Mouse (Mus musculus): ENCODE data around the gene Xpr1.

DNA sequence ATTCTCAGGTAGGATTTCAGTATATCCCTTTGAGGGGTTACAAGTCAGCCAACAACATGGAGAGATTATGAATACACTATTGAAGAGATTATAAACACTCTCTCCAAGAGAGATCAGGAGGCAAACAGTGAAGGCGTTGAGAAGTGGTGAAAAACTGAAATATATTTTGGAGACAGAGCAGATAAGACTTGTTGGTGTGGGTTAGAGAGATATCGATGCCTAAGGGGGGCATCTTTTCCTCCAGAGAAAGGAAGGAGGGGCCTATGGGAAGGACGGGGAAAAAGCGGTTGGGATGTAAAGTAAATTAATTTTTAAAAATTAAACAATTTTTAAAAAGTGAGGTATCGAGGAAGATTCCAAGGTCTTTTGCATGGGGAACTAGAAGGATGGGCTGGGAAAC lies 8.1 kb upstream of the Xpr1 start:
- TF ChIP-seq CTCF (conservative IDR thresholded peaks at IDR 0.05; ENCODE audit: low read length) (no peak), NANOG (IDR thresholded peaks at IDR 0.05; ENCODE audit: borderline replicate concordance, low read length) (no peak)
